Mouse (Mus musculus) small intestine, adult 2 months (tissue): Measurements from ENCODE around the gene Lrrc31.

ENCODE experiments used
- CTCF ChIP-seq: fragments of 200-500 bp; IDR thresholded peaks from 2 replicates; pipeline ENCODE4 v1.5.1; 2012; ENCODE audit warnings: low read depth, mild to moderate bottlenecking, control low read depth, inconsistent platforms, low read length, moderate library complexity, mixed read lengths; ENCODE audit not compliant: insufficient replicate concordance, insufficient read length; ENCODE audit errors: extremely low read depth
- POLR2A ChIP-seq: fragments of 200-500 bp; IDR thresholded peaks from 2 replicates; pipeline ENCODE4 v1.6.1; 2012; ENCODE audit warnings: low read depth, mild to moderate bottlenecking, control low read depth, inconsistent platforms, low read length, moderate library complexity

- TF ChIP-seq CTCF (no peak), POLR2A (no peak)
These were observed 1.8 kb downstream of the Lrrc31 start for GRCm38 (mm10) chr3:30697891-30698290.
